In the genomic region with DNA sequence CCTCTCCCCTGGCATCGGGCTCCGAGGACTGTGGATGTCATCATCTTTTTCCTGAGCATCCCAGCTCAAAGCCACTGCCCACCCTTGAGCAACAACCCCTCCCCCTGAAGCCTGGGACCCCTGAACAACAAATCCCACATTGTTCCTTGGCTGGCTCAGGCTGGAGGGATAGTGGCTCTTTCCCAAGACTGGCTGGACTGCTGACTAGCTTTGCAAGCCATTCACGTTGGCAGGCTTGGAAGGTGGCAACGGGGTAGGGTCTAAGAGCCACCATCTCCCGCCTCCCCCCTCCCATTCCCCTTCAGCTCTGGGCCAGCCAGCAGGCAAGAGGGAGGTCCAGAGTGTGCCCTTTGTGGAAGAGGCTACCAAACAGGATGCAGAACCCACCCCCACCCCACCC, we compare ENCODE assay signal across 9 mouse cellular contexts. TPM values are rescaled to one million over a fixed set of nuclear protein-coding genes. Genes with fewer than 3 reads are reported as not detected.
DNase-seq lines count a peak whose midpoint lies in the region; ATAC-seq and TF ChIP-seq lines count a peak whose summit lies in the region.
"Had no signal": no experiment of that assay in that cellular context is flagged by ENCODE, and none has a peak within 500 bp of the region (broad histone marks: within the 10 kb centered on the region; RNA-seq: fewer than 3 reads in every experiment).

No protein-coding gene starts in this region.

- no peak overlapping the region for H3K4me3 ChIP-seq in stomach, embryonic 15.5 days (replicated peaks)
- H3K4me3 ChIP-seq in stomach, postnatal 0 days (ENCODE audit: low read depth, low read length) = no peak overlapping the region
- no peak overlapping the region for H3K4me3 ChIP-seq in hindbrain, embryonic 12.5 days
- no peak overlapping the region for H3K4me3 ChIP-seq in limb, embryonic 12.5 days (replicated peaks)
- H3K4me3 ChIP-seq: limb, embryonic 15.5 days had no signal

- no peak for ATAC-seq in stomach, embryonic 15.5 days (ENCODE audit: insufficient read depth, low FRiP score, low read depth)
- no peak for ATAC-seq in stomach, postnatal 0 days (ENCODE audit: low FRiP score, low TSS enrichment)
- ATAC-seq in hindbrain, embryonic 12.5 days (ENCODE audit: low FRiP score) = peak; percentile 66
- ATAC-seq in limb, embryonic 12.5 days (ENCODE audit: insufficient number of reproducible peaks, insufficient read depth, low FRiP score, low TSS enrichment, low read depth) = no peak; the same call in 1 of the 2 replicates

- 0 out of 2 replicates have a peak overlapping the region, but pooled peaks have one; percentile 21 for H3K27ac ChIP-seq in stomach, embryonic 15.5 days
- no peak overlapping the region for H3K27ac ChIP-seq in stomach, postnatal 0 days (replicated peaks)
- H3K27ac ChIP-seq in hindbrain, embryonic 12.5 days = peak overlapping the region; percentile 76
- H3K27ac ChIP-seq in limb, embryonic 12.5 days = peak overlapping the region; percentile 23; the same call in 1 of the 2 replicates
- H3K27ac ChIP-seq: limb, embryonic 15.5 days had no signal

- no peaks in the 10 kb centered on the region for H3K27me3 ChIP-seq in stomach, embryonic 15.5 days (replicated peaks)
- no peaks in the 10 kb centered on the region for H3K27me3 ChIP-seq in stomach, postnatal 0 days (ENCODE audit: control insufficient read depth, insufficient read depth, low read length)
- no peaks in the 10 kb centered on the region for H3K27me3 ChIP-seq in hindbrain, embryonic 12.5 days
- no peaks in the 10 kb centered on the region for H3K27me3 ChIP-seq in limb, embryonic 12.5 days
- H3K27me3 ChIP-seq: limb, embryonic 15.5 days had no signal

- intact Hi-C loops in heart, postnatal 36 days (cut with DNase I) = no loop called here

- H3K4me1 ChIP-seq in stomach, embryonic 15.5 days = peaks cover 12% of the 10 kb centered on the region
- no peaks in the 10 kb centered on the region for H3K4me1 ChIP-seq in stomach, postnatal 0 days (replicated peaks; ENCODE audit: control insufficient read depth, insufficient read depth)
- H3K4me1 ChIP-seq in hindbrain, embryonic 12.5 days = peaks cover 27% of the 10 kb centered on the region
- H3K4me1 ChIP-seq in limb, embryonic 12.5 days (replicated peaks) = peaks cover 30% of the 10 kb centered on the region

- no peak for TF ChIP-seq CTCF in stomach, postnatal 0 days (IDR thresholded peaks at IDR 0.05; ENCODE audit: low read depth)

- TF ChIP-seq EP300 in stomach, postnatal 0 days (optimal IDR thresholded peaks at IDR 0.05) = no peak

- no peaks in the 10 kb centered on the region for H3K9me3 ChIP-seq in stomach, embryonic 15.5 days
- H3K9me3 ChIP-seq in stomach, postnatal 0 days (ENCODE audit: control insufficient read depth, low read length) = no peaks in the 10 kb centered on the region
- no peaks in the 10 kb centered on the region for H3K9me3 ChIP-seq in hindbrain, embryonic 12.5 days (replicated peaks)
- H3K9me3 ChIP-seq in limb, embryonic 12.5 days = no peaks in the 10 kb centered on the region
- H3K9me3 ChIP-seq: limb, embryonic 15.5 days had no signal

- H3K9ac ChIP-seq in stomach, embryonic 15.5 days = no peak overlapping the region
- H3K9ac ChIP-seq in stomach, postnatal 0 days (ENCODE audit: low read length) = no peak overlapping the region
- no peak overlapping the region for H3K9ac ChIP-seq in hindbrain, embryonic 12.5 days
- H3K9ac ChIP-seq in limb, embryonic 12.5 days (replicated peaks) = no peak overlapping the region
- H3K9ac ChIP-seq: limb, embryonic 15.5 days had no signal

- 65% methylated on average over 5 of the region's 5 CpGs for WGBS in stomach, embryonic 15.5 days
- WGBS in stomach, postnatal 0 days = 61% methylated on average over 5 of the region's 5 CpGs
- 40% methylated on average over 5 of the region's 5 CpGs for WGBS in hindbrain, embryonic 12.5 days
- WGBS in limb, embryonic 12.5 days = 80% methylated on average over 5 of the region's 5 CpGs

- peaks cover 16% of the 10 kb centered on the region for H3K36me3 ChIP-seq in stomach, embryonic 15.5 days
- H3K36me3 ChIP-seq in stomach, postnatal 0 days (ENCODE audit: control insufficient read depth, insufficient read depth, low read length) = peaks cover 3% of the 10 kb centered on the region; the same call in 1 of the 2 replicates
- peaks cover 24% of the 10 kb centered on the region for H3K36me3 ChIP-seq in hindbrain, embryonic 12.5 days
- H3K36me3 ChIP-seq in limb, embryonic 12.5 days = peaks cover 26% of the 10 kb centered on the region

- DNase-seq in stomach, postnatal 0 days (ENCODE audit: low spot score) = no peak
- DNase-seq in gastrocnemius, postnatal 4 days (ENCODE audit: low spot score in 2 of 2) = no peak
- no peak for DNase-seq in heart, postnatal 36 days
- no peak for DNase-seq in urinary bladder, adult 2 months (ENCODE audit: low spot score)

- no peak overlapping the region for H3K4me2 ChIP-seq in stomach, embryonic 15.5 days
- H3K4me2 ChIP-seq in stomach, postnatal 0 days (replicated peaks; ENCODE audit: low read depth) = no peak overlapping the region
- H3K4me2 ChIP-seq in hindbrain, embryonic 12.5 days (replicated peaks) = no peak overlapping the region
- no peak overlapping the region for H3K4me2 ChIP-seq in limb, embryonic 12.5 days
- H3K4me2 ChIP-seq: limb, embryonic 15.5 days had no signal

RNA-seq across cellular contexts. Expression of gene Gpr37l1, which starts 8.8 kb away (rescaled TPM):
- 0.35 and 0.78 TPM in 2 replicates for polyA plus RNA-seq in stomach, embryonic 15.5 days (2015; fragmentation: Nextera tagmentation; extraction: Ambion mirVana)
- polyA plus RNA-seq in stomach, postnatal 0 days (2015; fragmentation: Nextera tagmentation; extraction: Ambion mirVana) = 3.1 and 3.4 TPM in 2 replicates
- 0.10 and 0.12 TPM in 2 replicates for polyA plus RNA-seq in hindbrain, embryonic 12.5 days (2016; fragmentation: Nextera tagmentation; extraction: Ambion mirVana)
- not detected in 2 replicates for polyA plus RNA-seq in limb, embryonic 12.5 days (2016; fragmentation: Nextera tagmentation; extraction: Ambion mirVana)
- 1 to 10 TPM; 1.3 to 1.7 TPM for total RNA-seq in gastrocnemius, postnatal 4 days (2021)
- total RNA-seq in heart, postnatal 36 days (2021) = 1 to 10 TPM in 1 of 2 experiments, under 1 TPM in 1; 0.92 to 1.0 TPM
- 6.8 and 7.3 TPM in 2 replicates for polyA plus RNA-seq in urinary bladder, adult 2 months (2012; rRNA removed)
- polyA plus RNA-seq: heart, postnatal 0 days; limb, embryonic 15.5 days had no signal

RNA-seq across cellular contexts. Expression of gene Arl8a, which starts 12.0 kb away (rescaled TPM):
- 54.9 and 55.4 TPM in 2 replicates for polyA plus RNA-seq in stomach, embryonic 15.5 days (2015; fragmentation: Nextera tagmentation; extraction: Ambion mirVana)
- 42.2 and 43.9 TPM in 2 replicates for polyA plus RNA-seq in stomach, postnatal 0 days (2015; fragmentation: Nextera tagmentation; extraction: Ambion mirVana)
- polyA plus RNA-seq in hindbrain, embryonic 12.5 days (2016; fragmentation: Nextera tagmentation; extraction: Ambion mirVana) = 171 and 183 TPM in 2 replicates
- 51.8 and 57.7 TPM in 2 replicates for polyA plus RNA-seq in limb, embryonic 12.5 days (2016; fragmentation: Nextera tagmentation; extraction: Ambion mirVana)
- total RNA-seq in gastrocnemius, postnatal 4 days (2021) = 10 to 100 TPM; 49.9 to 50.9 TPM
- total RNA-seq in heart, postnatal 36 days (2021) = 10 to 100 TPM; 21.1 to 26.7 TPM
- 115 and 118 TPM in 2 replicates for polyA plus RNA-seq in urinary bladder, adult 2 months (2012; rRNA removed)

RNA-seq across cellular contexts. Expression of gene Ptpn7, which starts 26.1 kb away (rescaled TPM):
- polyA plus RNA-seq in stomach, embryonic 15.5 days (2015; fragmentation: Nextera tagmentation; extraction: Ambion mirVana) = 2.4 and 3.3 TPM in 2 replicates
- polyA plus RNA-seq in stomach, postnatal 0 days (2015; fragmentation: Nextera tagmentation; extraction: Ambion mirVana) = 0.32 and 0.46 TPM in 2 replicates
- polyA plus RNA-seq in hindbrain, embryonic 12.5 days (2016; fragmentation: Nextera tagmentation; extraction: Ambion mirVana) = 1.2 TPM in 2 replicates
- 1.1 and 1.5 TPM in 2 replicates for polyA plus RNA-seq in limb, embryonic 12.5 days (2016; fragmentation: Nextera tagmentation; extraction: Ambion mirVana)
- total RNA-seq in gastrocnemius, postnatal 4 days (2021) = 1 to 10 TPM; 1.1 to 1.4 TPM
- total RNA-seq in heart, postnatal 36 days (2021) = under 1 TPM; 0.69 to 0.70 TPM
- polyA plus RNA-seq in urinary bladder, adult 2 months (2012; rRNA removed) = 2.6 and 2.7 TPM in 2 replicates

RNA-seq across cellular contexts. Expression of gene Lgr6, which starts 53.6 kb away (rescaled TPM):
- 1.6 and 1.8 TPM in 2 replicates for polyA plus RNA-seq in stomach, embryonic 15.5 days (2015; fragmentation: Nextera tagmentation; extraction: Ambion mirVana)
- polyA plus RNA-seq in stomach, postnatal 0 days (2015; fragmentation: Nextera tagmentation; extraction: Ambion mirVana) = 0.35 and 1.0 TPM in 2 replicates
- 0.70 and 0.90 TPM in 2 replicates for polyA plus RNA-seq in hindbrain, embryonic 12.5 days (2016; fragmentation: Nextera tagmentation; extraction: Ambion mirVana)
- 1.5 and 1.6 TPM in 2 replicates for polyA plus RNA-seq in limb, embryonic 12.5 days (2016; fragmentation: Nextera tagmentation; extraction: Ambion mirVana)
- total RNA-seq in gastrocnemius, postnatal 4 days (2021) = 1 to 10 TPM; 1.2 to 1.3 TPM
- total RNA-seq in heart, postnatal 36 days (2021) = 10 to 100 TPM; 15.6 to 19.8 TPM
- 0.34 and 0.55 TPM in 2 replicates for polyA plus RNA-seq in urinary bladder, adult 2 months (2012; rRNA removed)
